Mouse (Mus musculus) lung, adult 2 months (tissue): ENCODE data around the gene Ttyh3.

Experiments used
- CTCF ChIP-seq: fragments of 200-500 bp; IDR thresholded peaks from 2 replicates; pipeline ENCODE4 v1.5.1; 2011; ENCODE audit warnings: mild to moderate bottlenecking, low read length, control low read depth; ENCODE audit not compliant: insufficient read depth
- POLR2A ChIP-seq: fragments of 200-500 bp; IDR thresholded peaks from 2 replicates; pipeline ENCODE4 v1.6.1; 2011; ENCODE audit warnings: low read depth, mild to moderate bottlenecking, control low read depth, low read length, borderline replicate concordance; ENCODE audit errors: extremely low read depth

DNA sequence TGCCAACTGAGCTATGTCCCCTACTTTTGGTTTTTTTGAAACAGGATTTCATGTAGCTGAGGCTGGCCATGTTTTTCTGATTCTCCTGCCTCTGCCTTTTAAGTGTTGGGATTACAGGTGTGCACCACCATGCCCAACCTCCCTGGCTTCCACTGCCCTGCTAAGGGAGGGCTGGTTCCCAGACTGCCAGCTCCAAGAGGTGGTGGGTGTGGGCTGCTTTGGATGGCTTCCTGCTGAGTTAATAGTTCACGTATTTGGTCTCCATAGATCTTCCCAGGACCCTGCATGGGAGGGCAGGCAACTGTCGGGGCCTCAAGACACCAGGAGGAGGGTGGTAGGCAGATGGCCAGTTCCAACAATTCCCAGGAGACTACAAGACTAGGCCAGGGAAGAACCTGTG lies 46.3 kb downstream of the Ttyh3 start:
- no peak for TF ChIP-seq POLR2A
- TF ChIP-seq CTCF, result no peak
